Comparison of ENCODE assay signal across 7 mouse cellular contexts in genomic region chr4:138454571-138455140, GRCm38 (mm10). TPM values are rescaled to one million over a fixed set of nuclear protein-coding genes. Genes with fewer than 3 reads are reported as not detected.
DNase-seq lines count a peak whose midpoint lies in the region; ATAC-seq and TF ChIP-seq lines count a peak whose summit lies in the region.

No protein-coding gene starts in this region.

- H3K27me3 ChIP-seq in forebrain, postnatal 0 days (ENCODE audit: insufficient read depth, low read length) = no peaks in the 10 kb centered on the region
- peaks cover 26% of the 10 kb centered on the region; the same call in 1 of the 2 replicates for H3K27me3 ChIP-seq in hindbrain, embryonic 12.5 days

- H3K36me3 ChIP-seq in forebrain, postnatal 0 days (ENCODE audit: insufficient read depth) = no peaks in the 10 kb centered on the region
- no peaks in the 10 kb centered on the region for H3K36me3 ChIP-seq in hindbrain, embryonic 12.5 days

- peak; percentile 74 for DNase-seq in cerebellum, adult 11-12 months
- DNase-seq in forebrain, postnatal 0 days = no peak
- peak; percentile 67 to 73 for DNase-seq in layer of hippocampus, postnatal 25 days (ENCODE audit: extremely low spot score in 1 of 2, low spot score in 1 of 2)
- peak; percentile 75 for DNase-seq in lung, postnatal 14 days
- DNase-seq in right cerebral cortex, postnatal 4 days = peak; percentile 85

- H3K4me2 ChIP-seq in forebrain, postnatal 0 days (ENCODE audit: low read depth) = peak overlapping the region; percentile 96
- H3K4me2 ChIP-seq in hindbrain, embryonic 12.5 days (replicated peaks) = peak overlapping the region; percentile 72

- ATAC-seq in activated CD4-positive, CD25-positive, alpha-beta regulatory T cell, adult 4 months = peak; percentile 12
- peak; percentile 65 for ATAC-seq in forebrain, postnatal 0 days
- peak; percentile 41 for ATAC-seq in hindbrain, embryonic 12.5 days (ENCODE audit: low FRiP score)

- H3K4me3 ChIP-seq in forebrain, postnatal 0 days (ENCODE audit: low read depth, low read length) = peak overlapping the region; percentile 82
- peak overlapping the region; percentile 86 for H3K4me3 ChIP-seq in hindbrain, embryonic 12.5 days

- no peaks in the 10 kb centered on the region for H3K9me3 ChIP-seq in forebrain, postnatal 0 days (ENCODE audit: low read length)
- H3K9me3 ChIP-seq in hindbrain, embryonic 12.5 days (replicated peaks) = no peaks in the 10 kb centered on the region

- TF ChIP-seq CTCF in forebrain, postnatal 0 days (IDR thresholded peaks at IDR 0.05; ENCODE audit: low read depth) = no peak

- peak overlapping the region; percentile 86 for H3K9ac ChIP-seq in forebrain, postnatal 0 days
- peak overlapping the region; percentile 86 for H3K9ac ChIP-seq in hindbrain, embryonic 12.5 days

- WGBS in forebrain, postnatal 0 days = 4% methylated on average over 58 of the region's 78 CpGs
- under 1% methylated on average over 50 of the region's 78 CpGs for WGBS in hindbrain, embryonic 12.5 days

- peak overlapping the region; percentile 90 for H3K27ac ChIP-seq in forebrain, postnatal 0 days (ENCODE audit: low read depth, low read length)
- H3K27ac ChIP-seq in hindbrain, embryonic 12.5 days = peak overlapping the region; percentile 96

- H3K4me1 ChIP-seq in forebrain, postnatal 0 days (ENCODE audit: insufficient read depth) = peaks cover 5% of the 10 kb centered on the region
- H3K4me1 ChIP-seq in hindbrain, embryonic 12.5 days = peaks cover 50% of the 10 kb centered on the region

RNA-seq across cellular contexts. Expression of gene Camk2n1, which starts 0.5 kb away (rescaled TPM):
- polyA plus RNA-seq in activated CD4-positive, CD25-positive, alpha-beta regulatory T cell, adult 4 months (2017; shearing (Covaris generic)) = under 1 TPM; 0.38 to 0.80 TPM
- total RNA-seq in forebrain, postnatal 0 days (2014; rRNA removed) = 45.9 and 48.3 TPM in 2 replicates
- polyA plus RNA-seq in forebrain, postnatal 0 days (2015; fragmentation: Nextera tagmentation; extraction: Ambion mirVana) = 17.1 and 21.4 TPM in 2 replicates
- 7.9 TPM in 2 replicates for polyA plus RNA-seq in hindbrain, embryonic 12.5 days (2016; fragmentation: Nextera tagmentation; extraction: Ambion mirVana)
- 100 to 1,000 TPM; 348 to 359 TPM for total RNA-seq in layer of hippocampus, postnatal 25 days (2021)

RNA-seq across cellular contexts. Expression of gene Mul1, which starts 20.2 kb away (rescaled TPM):
- 10 to 100 TPM; 12.9 to 14.0 TPM for polyA plus RNA-seq in activated CD4-positive, CD25-positive, alpha-beta regulatory T cell, adult 4 months (2017; shearing (Covaris generic))
- 30.1 and 32.4 TPM in 2 replicates for total RNA-seq in forebrain, postnatal 0 days (2014; rRNA removed)
- polyA plus RNA-seq in forebrain, postnatal 0 days (2015; fragmentation: Nextera tagmentation; extraction: Ambion mirVana) = 13.5 and 19.4 TPM in 2 replicates
- polyA plus RNA-seq in hindbrain, embryonic 12.5 days (2016; fragmentation: Nextera tagmentation; extraction: Ambion mirVana) = 16.1 and 22.3 TPM in 2 replicates
- 10 to 100 TPM; 57.7 to 57.8 TPM for total RNA-seq in layer of hippocampus, postnatal 25 days (2021)

RNA-seq across cellular contexts. Expression of gene Fam43b, which starts 58.3 kb away (rescaled TPM):
- not detected for polyA plus RNA-seq in activated CD4-positive, CD25-positive, alpha-beta regulatory T cell, adult 4 months (2017; shearing (Covaris generic))
- 11.9 and 14.7 TPM in 2 replicates for total RNA-seq in forebrain, postnatal 0 days (2014; rRNA removed)
- polyA plus RNA-seq in forebrain, postnatal 0 days (2015; fragmentation: Nextera tagmentation; extraction: Ambion mirVana) = 18.9 and 22.6 TPM in 2 replicates
- 0.69 and 1.2 TPM in 2 replicates for polyA plus RNA-seq in hindbrain, embryonic 12.5 days (2016; fragmentation: Nextera tagmentation; extraction: Ambion mirVana)
- total RNA-seq in layer of hippocampus, postnatal 25 days (2021) = 10 to 100 TPM; 28.7 to 31.0 TPM

Comparison
In these comparisons a context has a peak if more than half of its experiments do, and no peak if none do; other contexts are left out.
1. ATAC-seq: peak in every context shown above with its lines; median percentile 65 in forebrain, postnatal 0 days; 41 in hindbrain, embryonic 12.5 days; 12 in activated CD4-positive, CD25-positive, alpha-beta regulatory T cell, adult 4 months.